Mouse (Mus musculus) lung, postnatal 10 days (tissue): Measurements from ENCODE around the gene Fcrl1.
A peak's percentile ranks its signal among the peaks of the same experiment; 100 is the strongest.

Source experiments
- DNase-seq: peaks from one replicate; pipeline ENCODE4 v3.0.0; 2021

The Fcrl1 gene

DNA sequence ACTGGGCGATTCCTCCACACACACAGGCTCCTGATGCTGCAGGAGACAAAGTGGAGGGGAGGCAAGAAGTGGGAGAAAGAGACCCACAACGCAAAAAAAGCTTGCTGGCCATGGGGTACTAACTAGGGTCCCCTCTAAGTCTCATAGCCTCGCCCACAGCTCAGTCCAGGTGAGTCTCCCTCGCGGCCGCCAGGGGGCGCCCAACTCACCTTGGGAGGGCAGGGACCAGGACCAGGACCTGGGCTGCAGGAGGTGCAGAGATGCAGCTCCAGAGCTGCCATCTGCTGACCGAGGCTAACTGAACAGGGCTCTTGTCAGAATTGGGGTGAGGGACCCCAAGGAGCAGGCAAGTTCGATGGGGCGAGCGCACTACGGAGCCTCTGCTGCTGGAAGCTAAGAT is 35.0 kb downstream of the Fcrl1 start:
- peak; percentile 37 for DNase-seq

- no peak for DNase-seq
These were observed 44.5 kb downstream of the Fcrl1 start for GRCm38 (mm10) chr3:87420645-87421044.

- DNase-seq: no peak
These were observed 46.3 kb downstream of the Fcrl1 start for GRCm38 (mm10) chr3:87422386-87422910.

GRCm38 (mm10) chr3:87435479-87435878 is 59.3 kb downstream of the Fcrl1 start, which contains the start of gene Fcrl5:
Gene Fcrl5, plus strand, starts transcription at chr3:87435773.
- no peak for DNase-seq

DNA sequence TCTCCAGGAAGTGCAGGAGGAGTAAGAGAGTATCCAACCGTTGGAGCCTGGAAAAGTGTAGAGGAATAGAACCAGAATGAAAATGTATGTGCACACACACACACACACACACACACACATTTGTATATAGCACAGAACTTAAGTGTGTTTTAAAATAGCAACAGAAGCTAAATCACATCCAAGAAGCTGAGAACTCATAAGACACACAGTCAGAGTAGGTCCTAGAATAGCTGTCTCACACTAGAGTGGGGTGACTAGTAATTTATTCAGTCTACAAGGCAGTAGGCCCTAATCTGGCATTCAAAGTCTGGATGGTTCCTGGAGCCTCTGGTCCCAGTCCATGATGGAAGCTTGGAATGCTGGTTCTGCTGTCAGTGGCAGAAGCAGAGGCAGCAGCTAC is 64.4 kb downstream of the Fcrl1 start:
- DNase-seq: no peak

- DNase-seq: peak; percentile 30
These were observed 67.8 kb downstream of the Fcrl1 start for GRCm38 (mm10) chr3:87443968-87444367.
